Mouse (Mus musculus): ENCODE data around the gene Nbeal2.

GRCm38 (mm10) chr9:110652963-110653654 is 852 bp downstream of the Nbeal2 start:
- no peak for TF ChIP-seq POLR2A (IDR thresholded peaks at IDR 0.05; ENCODE audit: extremely low read depth, insufficient read depth, low read length)
- TF ChIP-seq CTCF (IDR thresholded peaks at IDR 0.05; ENCODE audit: low read depth, low read length) = no peak
